Mouse (Mus musculus) monocyte, adult 2 months (primary cell): Measurements from ENCODE around the gene Auts2.

Experiments used
- DNase-seq, 2 experiments: peaks; one replicate each; pipeline ENCODE4 v3.0.0; 2022; ENCODE audit warnings: low spot score in 2 of 2, low read depth in 1 of 2

The Auts2 gene

GRCm38 (mm10) chr5:132270896-132271295 is 272.2 kb downstream of the Auts2 start:
- no peak for DNase-seq

- no peak for DNase-seq
Observed at GRCm38 (mm10) chr5:132270074-132270473, 273.1 kb downstream of the Auts2 start.

GRCm38 (mm10) chr5:132268351-132268967 is 274.7 kb downstream of the Auts2 start:
- no peak for DNase-seq

GRCm38 (mm10) chr5:132265015-132265414 is 278.1 kb downstream of the Auts2 start:
- no peak for DNase-seq

- DNase-seq = no peak
Observed at GRCm38 (mm10) chr5:132261750-132262149, 281.4 kb downstream of the Auts2 start.

- DNase-seq = no peak
Observed at GRCm38 (mm10) chr5:132258882-132259281, 284.3 kb downstream of the Auts2 start.

GRCm38 (mm10) chr5:132255579-132255978 is 287.6 kb downstream of the Auts2 start:
- DNase-seq = no peak

- no peak for DNase-seq
Observed at GRCm38 (mm10) chr5:132249523-132249922, 293.6 kb downstream of the Auts2 start.

- DNase-seq = no peak
Observed at GRCm38 (mm10) chr5:132248069-132248468, 295.1 kb downstream of the Auts2 start.

GRCm38 (mm10) chr5:132235460-132235859 is 307.7 kb downstream of the Auts2 start:
- no peak for DNase-seq

GRCm38 (mm10) chr5:132234471-132234870 is 308.7 kb downstream of the Auts2 start:
- DNase-seq = no peak

GRCm38 (mm10) chr5:132231280-132232047 is 311.7 kb downstream of the Auts2 start:
- no peak for DNase-seq

GRCm38 (mm10) chr5:132229644-132230357 is 313.3 kb downstream of the Auts2 start:
- DNase-seq = no peak

GRCm38 (mm10) chr5:132229023-132229422 is 314.1 kb downstream of the Auts2 start:
- no peak for DNase-seq

- DNase-seq = no peak
Observed at GRCm38 (mm10) chr5:132220376-132220930, 322.7 kb downstream of the Auts2 start.

GRCm38 (mm10) chr5:132216143-132216542 is 327.0 kb downstream of the Auts2 start:
- no peak for DNase-seq

- no peak for DNase-seq
Observed at GRCm38 (mm10) chr5:132212446-132212845, 330.7 kb downstream of the Auts2 start.

GRCm38 (mm10) chr5:132209694-132210093 is 333.4 kb downstream of the Auts2 start:
- no peak for DNase-seq

- DNase-seq = no peak
Observed at GRCm38 (mm10) chr5:132206220-132206619, 336.9 kb downstream of the Auts2 start.

GRCm38 (mm10) chr5:132203846-132204245 is 339.3 kb downstream of the Auts2 start:
- DNase-seq = no peak

GRCm38 (mm10) chr5:132201077-132201645 is 342.0 kb downstream of the Auts2 start:
- no peak for DNase-seq
